Mouse (Mus musculus): ENCODE measurements around the gene Nadk2. TPM values are rescaled to one million over a fixed set of nuclear protein-coding genes. Genes with fewer than 3 reads are reported as not detected.
A peak's percentile ranks its signal among the peaks of the same experiment; 100 is the strongest.

Gene Nadk2
- 10 to 100 TPM; 61.4 to 74.8 TPM for total RNA-seq (2021)
- polyA plus RNA-seq (2012; rRNA removed) = 20.9 and 47.6 TPM in 2 replicates
- long read RNA-seq, full-length matches to known transcripts = 48 of 91 reads
- long read RNA-seq, partial matches to known transcripts = 3 of 91 reads
- long read RNA-seq, other reads (novel, unspliced or antisense) = 40 of 91 reads

DNA sequence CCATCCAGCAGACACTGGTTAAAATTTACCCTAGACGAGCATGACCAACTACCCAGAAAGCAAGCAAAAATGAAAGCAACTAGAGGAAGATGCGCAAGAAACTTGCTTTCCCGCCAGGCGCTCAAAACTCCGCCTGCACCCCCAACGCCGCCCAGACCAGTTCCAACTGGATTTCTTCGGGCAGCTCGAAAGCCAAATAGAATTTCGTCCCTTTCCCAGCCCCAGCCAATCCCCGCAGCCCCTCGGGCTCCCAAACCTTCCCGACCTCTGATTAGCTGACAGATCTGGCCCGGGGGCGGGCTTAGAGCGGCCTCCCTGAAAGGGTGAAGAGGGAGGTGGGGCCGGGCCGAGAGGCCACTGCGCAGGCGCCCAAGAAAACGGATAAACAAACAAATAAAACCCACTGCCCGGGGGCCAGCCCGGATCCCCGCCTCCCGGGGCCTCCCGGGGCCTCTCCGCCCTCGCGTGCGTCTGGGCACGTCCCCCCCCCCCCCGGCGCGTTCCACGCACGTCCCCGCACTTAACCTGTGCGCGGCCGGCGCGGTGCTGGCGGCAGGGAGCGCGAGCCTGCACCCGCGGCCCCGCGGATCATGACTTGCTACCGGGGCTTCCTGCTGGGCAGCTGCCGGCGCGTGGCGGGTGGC is at the start of gene Nadk2:
Nadk2 (plus strand) TSS at position 349 of the 644 bp plus-strand sequence.
- Histone ChIP-seq H3K4me3 (peak within 1 kb of the TSS; percentile 98), H3K79me2 (replicated peaks; ENCODE audit: control insufficient read depth, insufficient read depth, low read length) (no peaks in the 10 kb centered on the region), H3K27ac (peak within 1 kb of the TSS; percentile 80), H3K27me3 (ENCODE audit: control insufficient read depth, insufficient read depth, low read length) (no peaks in the 10 kb centered on the region), H3K36me3 (ENCODE audit: control insufficient read depth, insufficient read depth, low read length) (peaks cover 7% of the 10 kb centered on the region), H3K4me1 (ENCODE audit: control insufficient read depth, insufficient read depth, low read length) (peaks cover 3% of the 10 kb centered on the region), H3K9ac (ENCODE audit: low read depth, low read length) (peak within 1 kb of the TSS; percentile 95)
- TF ChIP-seq CTCF (IDR thresholded peaks at IDR 0.05) = 0 out of 2 replicates have a peak, but pooled peaks have one; percentile 6
- TF ChIP-seq POLR2A (IDR thresholded peaks at IDR 0.05; ENCODE audit: insufficient read depth, low read depth, low read length) = peak; percentile 55
- no peak for TF ChIP-seq EP300 (IDR thresholded peaks at IDR 0.05; ENCODE audit: insufficient read depth, low read depth, low read length)
- peak; percentile 97 to 99 for DNase-seq
- WGBS = under 1% methylated on average over 47 of the region's 54 CpGs
- intact Hi-C loops (cut with DNase I) = loop anchor here (2.0 kb wide), 1 partner anchor 68 kb away; no protein-coding TSS in a partner anchor

DNA sequence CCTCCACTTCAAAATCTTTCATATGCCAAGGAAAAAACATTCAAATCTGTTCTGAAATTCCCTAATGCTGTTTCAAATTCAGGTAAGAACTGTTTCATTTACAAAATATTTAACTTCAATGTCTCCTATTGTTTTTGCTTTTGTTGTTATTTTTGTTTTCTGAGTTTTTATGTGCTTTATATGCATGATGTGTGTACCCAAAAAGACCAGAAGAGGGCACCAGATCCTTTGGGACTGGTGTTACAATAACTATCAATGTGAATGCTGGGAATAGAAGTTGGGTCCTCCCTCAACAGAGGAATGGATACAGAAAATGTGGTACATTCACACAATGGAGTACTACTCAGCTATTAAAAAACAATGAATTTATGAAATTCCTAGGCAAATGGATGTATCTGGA is 15.4 kb upstream of the Nadk2 start:
- H3K79me2 ChIP-seq (replicated peaks; ENCODE audit: control insufficient read depth, insufficient read depth, low read length) = no peaks in the 10 kb centered on the region
- TF ChIP-seq EP300 (IDR thresholded peaks at IDR 0.05; ENCODE audit: insufficient read depth, low read depth, low read length) (no peak), CTCF (IDR thresholded peaks at IDR 0.05) (peak; percentile 60)
- H3K4me1 ChIP-seq (ENCODE audit: control insufficient read depth, insufficient read depth, low read length) = no peaks in the 10 kb centered on the region
- no peaks in the 10 kb centered on the region for H3K36me3 ChIP-seq (ENCODE audit: control insufficient read depth, insufficient read depth, low read length)
- H3K9ac ChIP-seq (ENCODE audit: low read depth, low read length) = no peak overlapping the region
- H3K27ac ChIP-seq = no peak overlapping the region
- no peaks in the 10 kb centered on the region for H3K27me3 ChIP-seq (ENCODE audit: control insufficient read depth, insufficient read depth, low read length)
- no peak for DNase-seq
- H3K4me3 ChIP-seq = no peak overlapping the region
- intact Hi-C loops (cut with DNase I) = no loop called here

DNA sequence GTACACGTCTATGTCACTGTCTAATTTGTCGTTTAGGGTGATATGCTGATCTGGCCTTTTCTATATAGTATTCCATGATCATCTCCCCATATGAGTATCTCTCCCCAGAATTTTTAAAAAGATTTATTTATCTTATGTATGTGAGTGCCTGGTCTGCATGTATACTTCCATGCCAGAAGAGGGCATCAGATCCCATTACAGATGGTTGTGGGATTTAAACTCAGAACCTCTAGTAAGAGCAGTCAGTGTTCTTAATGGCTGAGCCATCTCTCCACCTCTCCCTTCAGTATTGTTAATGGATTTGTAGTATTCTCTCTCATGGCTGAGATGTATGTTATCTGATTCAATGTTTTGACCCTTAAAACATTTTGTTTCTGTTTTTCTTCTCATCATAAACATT is 11.2 kb upstream of the Nadk2 start:
- intact Hi-C loops (cut with DNase I) = no loop called here
- WGBS = 74% methylated on average over 2 of the region's 2 CpGs
- Histone ChIP-seq H3K36me3 (ENCODE audit: control insufficient read depth, insufficient read depth, low read length) (no peaks in the 10 kb centered on the region), H3K4me3 (no peak overlapping the region), H3K4me1 (ENCODE audit: control insufficient read depth, insufficient read depth, low read length) (no peaks in the 10 kb centered on the region), H3K9ac (ENCODE audit: low read depth, low read length) (no peak overlapping the region), H3K27ac (no peak overlapping the region), H3K79me2 (replicated peaks; ENCODE audit: control insufficient read depth, insufficient read depth, low read length) (no peaks in the 10 kb centered on the region), H3K27me3 (ENCODE audit: control insufficient read depth, insufficient read depth, low read length) (no peaks in the 10 kb centered on the region)
- TF ChIP-seq EP300 (IDR thresholded peaks at IDR 0.05; ENCODE audit: insufficient read depth, low read depth, low read length) (no peak), POLR2A (IDR thresholded peaks at IDR 0.05; ENCODE audit: insufficient read depth, low read depth, low read length) (no peak), CTCF (IDR thresholded peaks at IDR 0.05) (0 out of 2 replicates have a peak, but pooled peaks have one; percentile 8)
- no peak for DNase-seq

DNA sequence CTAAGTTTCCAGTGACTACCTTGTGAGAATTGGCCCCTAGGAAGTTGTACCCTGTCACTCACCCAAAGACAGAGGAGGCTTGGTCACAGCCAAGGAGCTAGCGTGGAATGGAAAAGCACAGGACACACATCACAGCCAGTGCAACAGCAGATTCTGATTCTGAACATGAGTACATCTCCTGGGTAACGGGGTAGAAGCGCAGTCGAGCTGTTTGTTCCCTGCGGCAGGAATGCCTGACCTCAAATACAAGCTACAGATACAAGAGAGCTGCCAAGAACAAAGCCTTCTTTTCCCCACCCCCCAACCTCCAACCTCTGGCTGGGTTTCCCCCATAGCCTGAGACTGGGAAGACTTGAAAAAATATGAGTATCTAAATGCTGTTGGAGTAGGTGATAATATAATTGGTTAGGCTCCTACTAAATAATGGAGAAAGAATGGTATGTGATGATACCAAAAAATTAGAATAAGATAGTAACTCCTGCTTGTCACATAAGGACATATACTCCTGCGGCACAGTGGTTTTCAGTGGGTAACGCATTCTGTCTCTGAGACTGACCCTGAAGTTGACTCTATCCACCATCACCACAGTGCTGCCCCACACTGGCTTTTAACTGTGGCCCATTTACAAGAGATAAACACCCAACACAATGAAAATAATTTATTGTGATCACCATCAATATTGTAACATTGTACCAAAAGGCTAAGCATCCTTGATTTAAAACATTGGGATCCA is 9.7 kb upstream of the Nadk2 start:
- no peaks in the 10 kb centered on the region for H3K27me3 ChIP-seq (ENCODE audit: control insufficient read depth, insufficient read depth, low read length)
- intact Hi-C loops (cut with DNase I) = no loop called here
- no peak overlapping the region for H3K9ac ChIP-seq (ENCODE audit: low read depth, low read length)
- H3K4me3 ChIP-seq = no peak overlapping the region
- no peak for DNase-seq
- 58% methylated on average over 7 of the region's 7 CpGs for WGBS
- no peaks in the 10 kb centered on the region for H3K79me2 ChIP-seq (replicated peaks; ENCODE audit: control insufficient read depth, insufficient read depth, low read length)
- no peaks in the 10 kb centered on the region for H3K4me1 ChIP-seq (ENCODE audit: control insufficient read depth, insufficient read depth, low read length)
- no peak for TF ChIP-seq POLR2A (IDR thresholded peaks at IDR 0.05; ENCODE audit: insufficient read depth, low read depth, low read length)
- no peak for TF ChIP-seq EP300 (IDR thresholded peaks at IDR 0.05; ENCODE audit: insufficient read depth, low read depth, low read length)
- TF ChIP-seq CTCF (IDR thresholded peaks at IDR 0.05) = no peak
- H3K36me3 ChIP-seq (ENCODE audit: control insufficient read depth, insufficient read depth, low read length) = no peaks in the 10 kb centered on the region
- no peak overlapping the region for H3K27ac ChIP-seq

DNA sequence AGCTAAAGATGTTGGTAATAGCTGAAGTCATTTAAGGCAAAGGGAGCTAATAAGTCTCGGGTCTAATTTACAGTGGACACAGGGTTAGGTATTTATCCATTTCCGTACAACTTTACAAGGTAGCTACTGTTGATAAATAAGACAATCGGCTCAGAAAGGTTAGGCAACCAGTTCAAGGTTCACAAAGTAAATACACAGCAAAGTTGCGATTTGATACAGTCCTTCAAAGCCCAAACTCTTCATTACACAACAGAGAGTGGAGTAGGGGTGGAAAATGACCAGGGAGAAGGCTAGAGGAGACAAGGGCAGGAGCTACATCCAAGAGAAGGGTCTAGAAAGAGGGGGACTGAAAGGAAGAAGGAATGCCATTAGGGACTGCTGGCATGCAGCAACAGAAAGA is 2.2 kb upstream of the Nadk2 start:
- no peaks in the 10 kb centered on the region for H3K79me2 ChIP-seq (replicated peaks; ENCODE audit: control insufficient read depth, insufficient read depth, low read length)
- H3K9ac ChIP-seq (ENCODE audit: low read depth, low read length) = no peak overlapping the region
- H3K36me3 ChIP-seq (ENCODE audit: control insufficient read depth, insufficient read depth, low read length) = peaks cover 3% of the 10 kb centered on the region
- H3K4me1 ChIP-seq (ENCODE audit: control insufficient read depth, insufficient read depth, low read length) = no peaks in the 10 kb centered on the region; the same call in 1 of the 2 replicates
- TF ChIP-seq CTCF (IDR thresholded peaks at IDR 0.05) (no peak), POLR2A (IDR thresholded peaks at IDR 0.05; ENCODE audit: insufficient read depth, low read depth, low read length) (no peak), EP300 (IDR thresholded peaks at IDR 0.05; ENCODE audit: insufficient read depth, low read depth, low read length) (no peak)
- H3K27me3 ChIP-seq (ENCODE audit: control insufficient read depth, insufficient read depth, low read length) = no peaks in the 10 kb centered on the region
- intact Hi-C loops (cut with DNase I) = no loop called here
- H3K4me3 ChIP-seq = no peak overlapping the region
- WGBS = 84% methylated on average over 4 of the region's 4 CpGs
- no peak for DNase-seq
- no peak overlapping the region for H3K27ac ChIP-seq

DNA sequence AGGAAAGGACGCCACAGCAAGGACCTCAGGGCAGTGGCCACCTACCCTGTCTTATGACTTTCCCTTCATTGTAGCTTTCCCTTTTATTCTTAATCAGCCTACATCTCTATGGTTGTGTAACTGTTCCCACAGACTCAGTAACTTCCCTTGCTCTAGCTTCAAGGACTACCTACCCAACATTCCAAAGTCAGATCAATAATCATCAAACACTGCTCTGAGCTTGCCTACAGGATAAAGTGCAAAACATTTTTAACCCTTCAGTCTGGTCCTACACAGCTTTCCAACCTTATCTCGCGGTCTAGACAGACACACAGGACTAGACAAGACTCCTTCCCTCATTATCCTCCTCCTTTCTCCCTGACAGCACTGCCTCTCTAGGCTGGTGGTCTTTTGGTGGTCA is 707 bp upstream of the Nadk2 start:
- no peaks in the 10 kb centered on the region for H3K27me3 ChIP-seq (ENCODE audit: control insufficient read depth, insufficient read depth, low read length)
- WGBS = 2% methylated on average over 3 of the region's 3 CpGs
- H3K4me3 ChIP-seq = peak overlapping the region; percentile 98
- H3K27ac ChIP-seq = peak overlapping the region; percentile 45
- H3K36me3 ChIP-seq (ENCODE audit: control insufficient read depth, insufficient read depth, low read length) = peaks cover 7% of the 10 kb centered on the region
- peaks cover 3% of the 10 kb centered on the region for H3K4me1 ChIP-seq (ENCODE audit: control insufficient read depth, insufficient read depth, low read length)
- intact Hi-C loops (cut with DNase I) = loop anchor here (2.0 kb wide), 1 partner anchor 68 kb away; no protein-coding TSS in a partner anchor
- no peak for DNase-seq
- peak overlapping the region; percentile 41 for H3K9ac ChIP-seq (ENCODE audit: low read depth, low read length)
- H3K79me2 ChIP-seq (replicated peaks; ENCODE audit: control insufficient read depth, insufficient read depth, low read length) = no peaks in the 10 kb centered on the region
- TF ChIP-seq EP300 (IDR thresholded peaks at IDR 0.05; ENCODE audit: insufficient read depth, low read depth, low read length) = no peak
- TF ChIP-seq CTCF (IDR thresholded peaks at IDR 0.05) = no peak
- no peak for TF ChIP-seq POLR2A (IDR thresholded peaks at IDR 0.05; ENCODE audit: insufficient read depth, low read depth, low read length)

All from heart, adult 2 months (tissue).